Mouse (Mus musculus) 3134 (cell line): ENCODE data around the gene Hist1h1c.
A peak's percentile ranks its signal among the peaks of the same experiment; 100 is the strongest.
"Not testable (repeated sequence)": the region's sequence is repeated elsewhere in the genome, so short reads cannot be mapped to it uniquely, and the experiment has no call there.

Experiments used
- DNase-seq: peaks from one replicate; pipeline ENCODE4 v3.0.0-alpha.2; 2011; ENCODE audit warnings: low spot score; ENCODE audit not compliant: insufficient read length; ENCODE audit errors: extremely low read depth

The Hist1h1c gene

GRCm38 (mm10) chr13:23759916-23760239, 21.3 kb downstream of the Hist1h1c start:
- peak; percentile 20 for DNase-seq

GRCm38 (mm10) chr13:23760240-23760971, 21.8 kb downstream of the Hist1h1c start:
- DNase-seq, result peak; percentile 70

GRCm38 (mm10) chr13:23760972-23761864, 22.6 kb downstream of the Hist1h1c start, which contains the start of gene Hist1h4a:
Gene Hist1h4a, minus strand, starts transcription at chr13:23761230.
- peak; percentile 97 for DNase-seq

- DNase-seq, result peak; percentile 87
Observed at GRCm38 (mm10) chr13:23761871-23762821, 23.5 kb downstream of the Hist1h1c start, which contains the start of gene Hist1h3a. Gene Hist1h3a, minus strand, starts transcription at chr13:23762386.

- DNase-seq, result no peak
Observed at GRCm38 (mm10) chr13:23763242-23763585, 24.6 kb downstream of the Hist1h1c start.

- peak; percentile 90 for DNase-seq
Observed at GRCm38 (mm10) chr13:23763586-23764323, 25.1 kb downstream of the Hist1h1c start, which contains the start of gene Hist1h1a. Gene Hist1h1a, plus strand, starts transcription at chr13:23763666.

- DNase-seq, result peak; percentile 39
Observed at GRCm38 (mm10) chr13:23764324-23765171, 25.9 kb downstream of the Hist1h1c start.

- DNase-seq, result no peak
Observed at GRCm38 (mm10) chr13:23765172-23765513, 26.5 kb downstream of the Hist1h1c start.

GRCm38 (mm10) chr13:23766772-23767171, 28.2 kb downstream of the Hist1h1c start:
- no peak for DNase-seq

- no peak for DNase-seq
Observed at GRCm38 (mm10) chr13:23768834-23769397, 30.3 kb downstream of the Hist1h1c start.

GRCm38 (mm10) chr13:23769613-23770012, 31.0 kb downstream of the Hist1h1c start, which contains the start of gene Trim38:
Gene Trim38, plus strand, starts transcription at chr13:23769913.
- not testable (repeated sequence) for DNase-seq

- no peak for DNase-seq
Observed at GRCm38 (mm10) chr13:23772561-23773313, 34.1 kb downstream of the Hist1h1c start.

- no peak for DNase-seq
Observed at GRCm38 (mm10) chr13:23778339-23778738, 39.7 kb downstream of the Hist1h1c start.

GRCm38 (mm10) chr13:23779025-23779424, 40.4 kb downstream of the Hist1h1c start:
- no peak for DNase-seq
